Mouse (Mus musculus) embryo, embryonic 10 days (tissue): Measurements from ENCODE around the gene Acp5.
"Not testable (repeated sequence)": the region's sequence is repeated elsewhere in the genome, so short reads cannot be mapped to it uniquely, and the experiment has no call there.

Experiments
- DNase-seq: peaks from one replicate; pipeline ENCODE4 v3.0.0-alpha.2; 2015; ENCODE audit warnings: low spot score

Gene Acp5

GRCm38 (mm10) chr9:22135644-22136390 lies at the start of gene Acp5:
TSS of gene Acp5 (minus strand) at chr9:22135711.
- peak; percentile 16 for DNase-seq

- no peak for DNase-seq
Observed at GRCm38 (mm10) chr9:22172318-22172717, 36.8 kb upstream of the Acp5 start.

- no peak for DNase-seq
Observed at GRCm38 (mm10) chr9:22169327-22169726, 33.8 kb upstream of the Acp5 start.

GRCm38 (mm10) chr9:22167751-22168150 lies 32.2 kb upstream of the Acp5 start:
- DNase-seq: no peak

- no peak for DNase-seq
Observed at GRCm38 (mm10) chr9:22166686-22167085, 31.2 kb upstream of the Acp5 start.

GRCm38 (mm10) chr9:22165964-22166363 lies 30.5 kb upstream of the Acp5 start:
- no peak for DNase-seq

- DNase-seq: peak; percentile 74
Observed at GRCm38 (mm10) chr9:22164711-22165668, 29.5 kb upstream of the Acp5 start.

GRCm38 (mm10) chr9:22162912-22163311 lies 27.4 kb upstream of the Acp5 start:
- no peak for DNase-seq

GRCm38 (mm10) chr9:22162305-22162704 lies 26.8 kb upstream of the Acp5 start:
- DNase-seq: no peak

GRCm38 (mm10) chr9:22161299-22161698 lies 25.8 kb upstream of the Acp5 start:
- no peak for DNase-seq

GRCm38 (mm10) chr9:22157516-22158265 lies 22.2 kb upstream of the Acp5 start:
- DNase-seq: no peak

GRCm38 (mm10) chr9:22156497-22157245 lies 21.2 kb upstream of the Acp5 start, which contains the start of gene Pigyl:
TSS of gene Pigyl (plus strand) at chr9:22156846.
- DNase-seq: peak; percentile 99

GRCm38 (mm10) chr9:22155614-22156013 lies 20.1 kb upstream of the Acp5 start:
- peak; percentile 81 for DNase-seq

- no peak for DNase-seq
Observed at GRCm38 (mm10) chr9:22153810-22154209, 18.3 kb upstream of the Acp5 start.

- no peak for DNase-seq
Observed at GRCm38 (mm10) chr9:22150946-22151345, 15.4 kb upstream of the Acp5 start.

- not testable (repeated sequence) for DNase-seq
Observed at GRCm38 (mm10) chr9:22150249-22150693, 14.8 kb upstream of the Acp5 start.

GRCm38 (mm10) chr9:22149426-22150248 lies 14.1 kb upstream of the Acp5 start:
- no peak for DNase-seq

- no peak for DNase-seq
Observed at GRCm38 (mm10) chr9:22144304-22144965, 8.9 kb upstream of the Acp5 start.

- peak; percentile 87 for DNase-seq
Observed at GRCm38 (mm10) chr9:22143108-22144037, 7.9 kb upstream of the Acp5 start.
